Mouse (Mus musculus) embryo, embryonic 10 days (tissue): ENCODE results near the gene Bin2.
A peak's percentile ranks its signal among the peaks of the same experiment; 100 is the strongest.

ENCODE experiments used
- DNase-seq: peaks from one replicate; pipeline ENCODE4 v3.0.0-alpha.2; 2015; ENCODE audit warnings: low spot score

Gene Bin2

DNA sequence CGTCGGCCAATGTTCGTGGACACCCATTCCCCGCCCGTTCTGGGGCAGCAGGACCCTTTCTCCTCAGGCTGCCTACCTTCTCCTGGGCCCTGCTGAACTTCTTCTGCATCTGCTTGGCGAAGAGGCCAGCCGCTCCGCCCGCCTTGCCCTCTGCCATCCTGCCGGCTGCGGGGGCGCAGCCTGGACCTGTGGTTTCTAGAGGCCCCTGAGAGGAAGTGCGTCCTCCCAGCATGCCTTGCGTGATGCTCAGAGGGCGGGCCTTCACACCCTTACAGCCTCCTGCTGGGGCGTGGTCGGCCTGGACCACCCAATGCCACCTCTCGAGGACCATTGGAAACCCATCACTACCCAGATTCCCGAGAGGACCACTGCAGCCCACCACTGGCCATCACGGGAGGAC lies at the start of gene Bin2:
Bin2 (minus strand) TSS at position 217 of the 400 bp plus-strand sequence.
- DNase-seq: no peak

DNA sequence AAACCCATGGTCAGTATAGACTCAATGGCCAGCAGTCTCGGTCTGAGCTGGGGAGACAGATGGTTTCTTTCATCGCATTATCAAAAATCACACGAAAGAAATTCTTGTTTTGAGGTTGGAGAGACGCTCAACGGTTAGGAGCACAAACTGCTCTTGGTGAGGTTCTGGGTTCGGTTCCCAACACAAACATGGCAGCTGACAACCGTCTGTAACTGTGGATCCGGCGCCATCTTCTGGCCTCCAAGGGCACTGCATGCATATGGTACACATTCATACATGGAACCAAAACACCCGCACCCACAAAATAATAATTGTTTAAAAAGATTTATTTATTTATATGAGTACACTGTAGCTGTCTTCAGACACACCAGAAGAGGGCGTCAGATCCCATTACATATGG lies 49.2 kb upstream of the Bin2 start:
- no peak for DNase-seq

DNA sequence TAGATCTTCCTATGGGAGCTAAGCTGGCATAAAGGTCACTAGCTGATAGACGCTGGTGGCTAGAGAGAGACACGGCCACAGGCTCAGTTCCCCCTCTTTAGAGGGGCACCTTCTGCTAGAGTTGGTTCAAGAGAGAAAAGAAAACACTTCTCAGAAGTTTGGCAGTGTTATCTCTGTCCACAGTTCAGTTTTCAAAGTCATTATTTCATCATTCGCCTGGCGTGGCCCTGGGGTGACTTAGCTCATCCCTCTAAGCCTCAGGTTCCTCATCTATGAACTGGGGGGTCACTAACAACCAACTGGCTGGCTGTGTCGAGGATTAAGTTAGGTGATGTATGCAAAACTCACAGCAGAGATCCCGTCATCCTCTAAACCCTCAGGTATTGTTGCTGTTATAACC lies 48.6 kb upstream of the Bin2 start:
- DNase-seq: no peak

DNA sequence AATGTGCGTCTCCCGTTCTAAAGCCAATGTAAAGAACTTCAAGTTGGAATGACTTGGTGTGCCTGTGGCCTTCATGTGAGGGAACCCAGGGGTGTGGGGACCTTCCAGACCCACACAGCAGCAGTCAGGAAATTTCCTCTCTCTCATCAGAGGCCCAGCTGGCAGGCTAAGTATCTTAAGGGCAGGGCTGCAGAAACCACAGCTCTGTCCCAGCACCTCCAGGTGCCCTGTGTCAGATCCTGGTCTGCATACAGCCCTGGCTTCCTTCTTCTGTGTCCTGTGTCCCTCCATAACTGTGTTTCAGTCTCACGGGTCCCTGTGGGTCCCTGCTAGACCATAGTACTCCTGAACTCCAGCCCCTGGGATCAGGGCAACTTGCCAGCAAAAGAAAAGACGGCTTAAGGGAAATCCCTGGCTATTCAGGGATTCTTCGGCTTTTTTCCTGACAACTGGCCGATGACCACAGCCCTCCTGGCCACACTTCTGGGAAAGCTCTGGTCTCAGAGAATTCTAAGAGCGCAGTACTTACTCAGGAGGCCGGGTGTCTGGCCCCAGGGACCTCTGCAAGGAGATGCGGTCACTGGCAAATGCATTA lies 46.1 kb upstream of the Bin2 start:
- DNase-seq: no peak

DNA sequence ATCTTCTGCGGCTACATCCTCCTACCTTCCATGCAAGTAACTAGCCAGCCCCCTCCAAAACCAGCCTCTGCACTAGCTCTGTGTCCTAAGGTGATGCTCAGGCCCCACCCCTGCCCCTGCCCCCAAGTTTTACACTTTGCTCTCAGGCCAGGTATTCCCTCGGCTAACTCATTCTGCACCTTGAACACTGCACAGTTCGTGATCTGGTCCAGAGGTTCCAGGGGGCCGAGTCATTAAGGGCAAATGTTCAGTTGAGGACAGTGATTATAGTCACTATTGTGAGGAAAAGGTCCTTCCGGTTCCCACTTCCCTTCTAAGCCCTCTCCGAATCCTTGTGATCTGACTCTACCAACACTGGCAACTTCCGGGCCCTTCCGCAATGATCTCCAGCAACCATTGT lies 45.1 kb upstream of the Bin2 start:
- no peak for DNase-seq

DNA sequence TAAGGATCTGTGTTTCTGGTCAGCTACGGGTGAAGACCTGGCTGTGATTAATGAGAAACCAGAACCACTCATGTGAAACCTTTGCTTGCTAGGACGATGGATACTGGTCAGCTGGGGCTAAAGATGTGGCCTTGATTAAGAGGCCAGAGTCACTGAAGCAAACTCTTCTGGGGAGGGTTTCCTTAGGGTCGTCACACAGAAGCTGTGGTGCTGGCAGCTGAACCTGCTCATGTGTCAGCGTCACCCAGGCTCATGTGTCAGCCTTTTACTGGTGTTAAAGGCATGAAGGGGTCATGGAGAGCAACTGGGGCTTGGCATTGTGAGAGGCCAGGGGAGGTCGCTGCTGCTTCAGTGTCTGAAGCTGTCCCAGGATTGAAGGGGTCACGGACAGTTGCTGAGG lies 41.5 kb upstream of the Bin2 start:
- DNase-seq: no peak

DNA sequence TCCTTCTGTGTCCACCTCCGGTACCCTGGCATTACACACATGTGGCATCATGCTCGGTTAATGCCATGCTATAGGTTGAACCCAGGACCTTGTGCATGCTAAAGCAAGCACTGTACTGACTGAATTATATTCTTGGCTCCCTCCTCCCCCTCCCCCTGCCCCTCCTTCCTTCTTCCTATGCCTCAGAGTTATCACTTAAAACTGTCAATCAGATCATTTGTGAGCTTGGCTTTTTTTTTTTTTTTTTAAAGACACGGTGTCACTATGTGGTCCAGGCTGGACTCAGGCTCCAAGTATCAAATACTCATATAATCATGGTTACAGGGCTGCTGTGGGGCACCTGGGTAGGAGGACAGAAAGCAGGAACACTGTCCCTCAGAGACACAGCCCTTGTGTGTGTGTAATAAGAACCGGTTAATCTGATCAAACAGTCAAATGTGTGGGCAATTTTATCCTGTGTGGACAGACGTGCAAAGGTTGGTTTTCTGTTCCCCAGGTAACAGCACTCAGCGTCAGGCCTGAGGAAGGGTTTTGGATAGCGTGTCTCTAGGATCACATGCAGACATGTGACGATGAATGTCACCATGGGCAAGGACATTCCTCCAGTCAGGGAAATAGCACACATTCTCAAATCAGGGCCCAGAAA lies 39.2 kb upstream of the Bin2 start:
- no peak for DNase-seq

DNA sequence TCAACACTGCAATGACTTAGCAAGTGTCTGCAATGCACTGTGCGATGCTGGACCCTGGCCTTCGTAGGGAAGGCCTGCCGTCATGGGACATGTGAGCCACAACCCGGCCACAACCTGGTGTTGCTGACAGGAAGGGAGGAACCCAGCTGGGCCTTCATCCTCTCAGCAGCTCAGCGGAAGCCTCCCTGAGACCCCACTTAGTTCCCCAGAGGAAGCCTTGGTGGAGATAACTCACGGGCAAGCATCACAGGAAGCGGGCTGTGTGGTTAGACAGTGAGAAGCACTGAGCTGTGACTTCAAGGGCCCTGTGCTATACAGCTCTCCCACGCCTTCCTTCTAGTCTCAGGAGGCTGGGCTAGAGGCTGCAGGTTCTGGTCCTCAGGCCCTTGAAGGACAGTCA lies 36.9 kb upstream of the Bin2 start:
- DNase-seq: no peak

DNA sequence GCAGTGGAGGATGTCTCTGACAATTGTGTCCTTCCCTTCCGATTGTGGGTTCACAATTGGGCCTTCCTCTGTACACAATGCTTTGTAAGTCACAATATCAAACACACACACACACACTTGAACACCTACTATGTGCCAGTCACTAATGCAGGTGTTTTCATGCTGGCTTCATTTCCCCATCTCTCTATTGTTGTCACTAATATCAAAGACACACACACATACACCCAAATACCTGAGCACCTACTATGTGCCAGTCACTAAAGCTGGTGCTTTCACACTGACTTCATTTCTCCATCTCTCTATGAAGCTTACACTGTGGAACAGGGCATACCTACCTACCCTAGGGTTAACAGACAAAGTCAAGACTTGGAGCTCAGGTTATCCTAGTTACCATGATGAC lies 36.0 kb upstream of the Bin2 start:
- no peak for DNase-seq

DNA sequence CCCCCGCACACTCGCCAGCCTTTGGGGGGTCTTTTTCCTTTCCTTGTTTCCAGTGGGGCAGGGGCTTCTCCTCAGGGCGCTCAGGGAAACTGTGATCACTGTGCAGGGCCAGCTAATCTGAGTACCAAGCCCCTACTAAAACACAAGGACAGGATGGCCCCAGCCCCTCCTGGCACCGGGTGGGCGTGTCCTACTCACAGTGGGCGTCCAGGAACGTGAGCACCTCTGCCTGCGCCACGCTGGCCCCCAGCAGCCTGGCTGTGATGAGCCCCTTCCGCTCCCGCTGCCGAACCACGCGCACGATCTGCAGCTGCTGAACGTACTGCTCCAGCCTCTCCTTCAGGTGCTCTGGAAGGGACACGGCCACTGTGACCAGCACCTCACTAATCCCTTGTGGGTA lies 34.6 kb upstream of the Bin2 start:
- DNase-seq: peak; percentile 33

DNA sequence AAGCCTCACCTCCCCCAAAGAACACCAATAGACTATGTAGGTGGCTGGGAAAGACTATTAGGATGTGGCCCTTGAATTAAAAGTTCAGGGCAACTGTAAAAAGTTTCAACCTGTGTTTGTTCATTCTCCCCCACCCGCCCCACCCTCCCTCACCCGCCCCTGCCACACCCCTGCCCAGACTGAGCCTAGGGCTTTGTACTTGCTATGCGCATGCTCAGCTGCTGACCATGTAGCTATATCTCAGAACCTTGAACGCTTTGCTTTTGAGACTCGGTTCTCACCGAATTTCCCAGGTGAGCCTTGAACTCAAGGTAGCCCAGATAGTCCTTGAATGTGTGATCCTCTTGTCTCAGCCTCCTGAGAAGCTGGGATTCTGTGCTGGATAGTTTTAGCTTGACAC lies 32.5 kb upstream of the Bin2 start:
- DNase-seq: no peak

DNA sequence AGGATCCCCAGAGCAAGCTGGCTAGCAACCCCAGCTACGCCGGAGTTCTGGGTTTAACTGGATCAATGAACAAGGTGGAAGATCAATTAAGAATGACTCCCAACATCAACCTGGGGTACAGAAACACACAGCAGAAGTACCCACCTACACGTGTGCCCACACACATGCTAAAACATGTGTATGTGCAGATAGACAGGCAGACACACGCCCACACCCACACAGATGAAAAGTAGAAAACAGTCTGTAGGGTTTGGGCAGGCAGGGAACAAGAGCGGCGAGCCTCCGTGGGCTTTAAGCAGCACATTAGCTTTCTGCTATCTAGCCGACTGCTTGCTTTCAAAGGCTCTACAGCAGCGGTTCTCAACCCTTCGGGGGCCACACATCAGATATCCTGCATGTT lies 31.8 kb upstream of the Bin2 start:
- DNase-seq: no peak

DNA sequence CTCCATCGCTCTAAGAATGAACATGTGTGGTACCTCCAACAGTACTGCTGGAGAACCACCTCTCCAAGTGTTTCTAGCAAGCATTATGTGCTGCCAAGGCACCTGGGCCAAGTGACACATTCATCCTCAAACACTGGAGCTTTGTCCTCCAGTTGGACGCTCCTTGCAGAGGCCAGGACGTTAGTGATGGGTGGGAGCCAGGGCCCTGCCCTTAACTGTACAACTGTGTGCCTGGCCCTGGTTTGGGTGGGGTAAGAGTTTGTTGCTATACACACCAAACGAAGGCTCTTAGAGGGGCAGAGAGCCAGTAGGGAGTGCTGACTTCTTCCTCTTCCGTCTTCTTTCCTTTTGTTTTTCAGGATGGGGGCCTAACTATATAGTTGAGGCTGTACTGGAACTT lies 31.1 kb upstream of the Bin2 start:
- no peak for DNase-seq

DNA sequence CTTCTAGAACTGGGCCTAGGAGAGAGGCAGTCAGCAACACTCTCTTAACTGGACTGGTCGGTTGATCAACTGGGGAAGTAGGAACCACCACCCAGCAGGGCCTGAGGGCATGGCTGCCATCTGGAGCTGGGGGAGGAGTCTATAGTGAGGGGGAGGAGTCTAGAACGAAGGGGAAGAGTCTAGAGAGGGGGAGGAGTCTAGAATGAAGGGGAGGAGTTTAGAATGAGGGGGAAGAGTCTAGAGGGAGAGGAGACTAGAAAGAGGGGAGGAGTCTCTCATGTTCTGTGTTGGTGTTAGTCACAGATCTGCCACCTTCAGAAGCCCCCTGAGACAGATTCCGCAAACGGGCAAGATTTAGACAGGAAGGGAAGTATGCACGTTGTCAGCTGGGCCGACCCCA lies 30.0 kb upstream of the Bin2 start:
- DNase-seq: no peak

DNA sequence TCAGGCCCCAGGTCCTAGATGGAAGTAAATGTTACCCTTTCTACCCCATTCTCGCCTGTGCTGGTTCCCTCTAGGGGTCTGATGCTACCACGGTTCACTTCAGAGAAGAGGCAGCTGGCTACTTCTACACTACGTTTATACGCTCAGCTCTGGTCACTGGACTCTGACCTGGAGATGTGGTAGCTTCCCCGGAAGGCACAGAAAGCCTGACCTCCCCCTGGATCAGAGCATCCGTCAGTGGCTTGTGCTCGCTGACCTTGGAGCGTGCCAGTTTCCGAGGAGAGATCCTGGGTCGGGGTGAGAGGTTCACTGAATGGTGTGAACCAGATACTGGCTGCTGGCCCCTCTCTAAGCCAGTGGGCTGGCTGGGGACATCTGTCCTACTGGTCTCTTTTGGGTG lies 28.7 kb upstream of the Bin2 start:
- no peak for DNase-seq

DNA sequence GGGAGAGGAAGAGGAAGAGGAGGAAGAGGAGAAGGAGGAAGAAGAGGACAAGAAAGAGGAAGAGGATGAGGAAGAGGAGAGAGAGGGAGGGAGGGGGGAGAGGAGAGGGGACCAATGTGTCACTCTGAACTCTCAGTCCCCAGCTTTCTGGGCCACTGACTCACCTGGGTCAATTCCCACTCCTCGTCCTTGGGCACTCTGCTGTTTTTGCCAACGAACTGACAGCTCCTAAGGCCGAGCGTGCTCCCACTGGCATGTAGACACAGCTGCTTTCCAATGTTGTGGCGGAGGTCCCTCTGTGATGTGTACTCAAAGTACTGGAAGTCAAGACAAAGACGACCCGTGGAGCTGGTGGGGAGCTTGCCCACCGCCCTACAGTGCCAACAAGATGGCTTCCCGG lies 25.1 kb upstream of the Bin2 start:
- no peak for DNase-seq

DNA sequence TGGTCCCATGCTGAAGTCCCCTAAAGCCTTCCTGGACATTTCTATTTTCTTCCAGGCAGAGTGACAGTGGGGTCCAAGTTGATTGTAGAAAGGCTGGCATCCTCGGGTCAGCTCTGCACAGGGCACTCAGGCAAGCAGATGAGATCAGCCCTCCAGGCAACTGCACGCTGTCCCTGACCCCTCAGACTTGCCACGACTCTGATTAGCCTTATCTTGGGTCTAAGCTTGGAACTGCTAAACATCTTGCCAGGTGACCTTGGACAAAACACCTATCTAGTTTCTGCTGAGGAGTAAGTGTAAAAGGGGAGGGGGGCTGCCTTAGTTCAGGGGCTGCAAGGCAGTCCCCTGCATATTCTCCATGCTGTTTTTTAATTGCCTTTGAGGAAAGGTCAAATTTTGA lies 22.6 kb upstream of the Bin2 start:
- DNase-seq: no peak

DNA sequence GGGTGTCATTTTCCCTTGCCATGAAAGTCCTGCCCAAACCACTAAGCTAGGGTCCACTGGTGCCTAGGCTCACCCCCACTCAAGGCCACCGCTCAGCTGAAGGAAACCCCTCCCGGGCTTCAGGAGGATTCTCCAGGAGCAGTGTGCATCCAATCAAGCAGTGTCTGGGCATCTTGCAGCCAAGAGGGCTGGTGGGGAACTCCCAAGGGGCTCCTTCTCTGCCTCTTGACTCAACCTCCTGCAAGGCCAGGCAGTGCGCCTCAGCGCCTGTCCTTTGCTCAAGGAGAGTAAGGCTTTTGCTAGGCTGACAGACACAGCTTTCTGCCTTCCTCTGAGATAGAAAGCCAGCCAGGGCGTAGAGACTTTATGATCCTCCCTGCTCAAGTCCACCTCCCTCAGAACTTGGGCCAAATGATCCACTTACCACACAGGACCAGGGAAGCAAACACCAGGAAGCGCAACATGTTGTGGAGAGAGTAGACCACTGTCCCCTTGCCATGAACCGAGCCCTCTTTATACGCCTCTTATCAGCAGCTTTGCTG lies 18.1 kb upstream of the Bin2 start, which contains the start of gene Cela1:
Cela1 (minus strand) TSS at position 492 of the 542 bp plus-strand sequence.
- no peak for DNase-seq

DNA sequence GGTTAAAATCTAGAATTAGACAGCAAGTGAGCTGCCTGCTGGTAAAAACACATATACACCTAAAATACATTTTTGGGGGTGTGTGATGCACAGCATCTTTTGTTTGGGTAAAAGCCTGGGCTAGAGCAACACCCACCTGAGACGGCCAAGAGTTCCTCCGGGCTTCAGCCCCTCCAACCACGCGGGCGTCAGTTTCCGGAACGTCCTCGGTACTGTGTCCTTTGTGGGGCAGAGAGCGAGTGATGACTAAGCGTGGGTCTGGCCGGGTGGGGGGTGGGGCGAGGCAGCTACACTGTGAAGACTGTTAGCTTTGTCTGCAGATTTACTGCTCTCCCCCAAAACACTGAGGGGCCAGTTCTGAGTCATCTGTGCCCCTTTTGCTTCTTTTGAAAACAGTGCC lies 17.6 kb upstream of the Bin2 start:
- no peak for DNase-seq

DNA sequence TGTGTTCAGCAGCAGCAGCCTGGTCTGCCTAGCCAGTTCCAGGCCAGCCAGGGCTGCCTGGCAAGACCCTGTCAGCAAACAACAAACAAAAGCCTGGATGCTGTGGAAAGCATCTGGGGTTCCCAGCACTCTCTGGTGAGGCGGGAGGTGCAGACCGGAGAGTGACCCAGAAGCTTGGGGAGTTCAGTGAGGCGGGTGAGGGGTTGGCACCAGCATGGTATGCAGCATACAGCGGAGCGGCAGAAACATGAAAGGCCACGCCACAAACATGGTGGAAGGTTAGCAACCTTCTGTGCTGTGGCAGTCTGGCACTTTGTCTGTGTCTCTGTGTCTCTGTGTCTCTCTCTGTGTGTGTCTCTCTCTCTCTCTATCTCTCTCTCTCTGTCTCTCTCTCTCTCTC lies 17.1 kb upstream of the Bin2 start:
- no peak for DNase-seq

DNA sequence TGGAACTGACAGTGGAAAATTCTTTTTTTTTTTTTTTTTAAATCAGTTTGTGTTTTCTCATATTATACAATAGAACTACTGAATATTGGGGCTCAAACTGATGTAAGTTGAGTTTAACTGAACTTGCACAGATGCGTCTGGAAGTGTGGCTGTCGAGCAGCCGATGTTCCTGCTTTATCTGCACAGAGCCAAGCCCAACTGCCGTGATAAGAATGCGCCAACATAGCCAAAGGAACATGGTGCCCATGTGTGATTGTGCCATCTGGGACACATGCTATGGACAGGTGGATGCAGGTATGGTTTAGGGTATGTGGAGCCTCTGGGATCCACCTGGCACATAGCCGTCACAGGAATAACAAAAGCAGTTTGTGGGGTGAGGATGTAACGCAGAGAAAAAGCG lies 16.5 kb upstream of the Bin2 start:
- no peak for DNase-seq

DNA sequence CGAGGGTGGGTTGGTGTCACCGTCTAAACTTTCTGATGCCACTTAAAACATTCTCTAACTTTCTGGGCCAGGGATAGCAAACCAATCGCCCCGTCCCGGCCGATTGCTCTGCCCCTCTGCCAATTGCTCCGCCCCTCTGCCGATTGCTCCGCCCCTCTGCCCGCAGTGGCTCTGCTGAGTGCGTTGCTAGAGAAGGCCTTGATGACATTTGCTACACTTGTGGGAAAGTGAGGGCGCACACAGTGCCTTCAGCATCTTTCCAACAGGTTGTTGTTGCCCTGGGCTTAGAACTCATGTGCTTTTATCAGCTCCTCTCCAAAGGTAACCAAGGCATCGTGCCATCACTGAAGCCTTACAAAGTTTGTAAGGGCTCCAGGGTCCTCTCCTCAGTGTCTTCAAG lies 15.9 kb upstream of the Bin2 start:
- DNase-seq: no peak

DNA sequence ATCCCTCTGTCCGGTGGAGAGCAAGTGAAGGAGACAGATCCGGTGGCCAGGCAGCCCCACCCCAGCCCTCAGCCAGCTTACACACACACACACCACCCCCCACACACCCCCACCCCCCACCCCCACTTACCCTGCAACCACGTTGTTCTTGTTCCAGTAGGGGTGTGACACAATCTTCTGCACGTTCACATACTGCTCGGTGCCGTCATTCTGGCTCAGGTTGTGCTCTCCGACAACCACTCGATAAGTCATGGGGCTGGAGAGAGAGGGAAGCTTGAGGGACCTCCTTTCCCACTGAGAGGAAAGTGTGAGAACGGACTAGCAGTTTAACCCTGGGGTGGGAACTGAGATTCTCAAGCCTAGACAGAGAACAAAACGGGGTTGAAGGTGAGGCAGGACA lies 15.1 kb upstream of the Bin2 start:
- no peak for DNase-seq

DNA sequence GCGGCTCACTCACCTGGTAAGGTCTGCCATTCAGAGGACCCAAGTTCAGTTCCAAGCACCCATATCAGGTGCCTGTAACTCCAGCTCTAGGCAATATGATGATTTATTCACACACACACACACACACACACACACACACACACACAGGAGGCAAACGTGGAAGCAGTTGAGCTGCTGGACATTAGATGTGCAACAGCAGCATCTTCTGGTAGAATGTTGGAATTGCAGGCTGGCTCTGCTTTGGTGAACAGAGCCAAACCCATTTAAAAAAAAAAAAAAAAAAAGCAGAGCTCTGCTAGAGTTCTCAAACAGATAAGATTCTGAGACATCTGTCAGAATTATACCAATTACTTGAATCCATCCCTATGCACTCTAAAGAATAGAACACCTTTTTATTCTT lies 13.7 kb upstream of the Bin2 start:
- peak; percentile 93 for DNase-seq
